ENCODE assay signal across 8 mouse cellular contexts in the genomic region with DNA sequence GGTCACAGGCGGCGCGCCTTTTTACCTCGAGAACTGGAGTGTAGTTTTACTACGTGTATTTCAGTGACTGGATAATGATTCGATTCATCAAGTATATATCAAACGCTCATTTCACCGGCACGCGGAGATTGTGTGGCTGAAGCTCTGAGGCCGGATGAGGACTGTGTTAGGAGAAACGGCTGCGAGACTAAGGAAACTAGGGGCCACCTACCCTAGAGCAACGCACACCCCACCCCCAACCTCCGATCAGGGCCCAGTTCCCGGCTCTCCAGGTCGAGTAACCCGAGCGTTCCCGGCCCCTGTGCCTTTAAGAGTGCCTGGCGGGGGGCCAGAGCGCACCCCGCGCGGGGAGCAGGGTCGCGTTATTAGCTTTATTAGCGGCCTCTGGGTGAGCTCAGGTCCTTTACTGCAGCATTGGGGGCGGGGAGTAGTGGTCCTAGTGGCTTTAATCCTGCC. TPM values are rescaled to one million over a fixed set of nuclear protein-coding genes. Genes with fewer than 3 reads are reported as not detected.
DNase-seq lines count a peak whose midpoint lies in the region; ATAC-seq lines count a peak whose summit lies in the region.
"Had no signal": no experiment of that assay in that cellular context is flagged by ENCODE, and none has a peak within 500 bp of the region (broad histone marks: within the 10 kb centered on the region; RNA-seq: fewer than 3 reads in every experiment).

No protein-coding gene starts in this region.

- H3K9ac ChIP-seq in forebrain, embryonic 16.5 days (replicated peaks; ENCODE audit: low read depth, low read length) = peak overlapping the region; percentile 63
- peak overlapping the region; percentile 85 for H3K9ac ChIP-seq in hindbrain, embryonic 11.5 days (ENCODE audit: low read depth, low read length)
- H3K9ac ChIP-seq in limb, embryonic 15.5 days = peak overlapping the region; percentile 81
- H3K9ac ChIP-seq in neural tube, embryonic 13.5 days = peak overlapping the region; percentile 77

- peaks cover 47% of the 10 kb centered on the region for H3K27me3 ChIP-seq in forebrain, embryonic 16.5 days (replicated peaks; ENCODE audit: control insufficient read depth, insufficient read depth, low read length)
- H3K27me3 ChIP-seq in hindbrain, embryonic 11.5 days (ENCODE audit: control insufficient read depth, insufficient read depth, low read length) = peaks cover 8% of the 10 kb centered on the region
- peaks cover 6% of the 10 kb centered on the region; the same call in 1 of the 2 replicates for H3K27me3 ChIP-seq in limb, embryonic 15.5 days
- H3K27me3 ChIP-seq in neural tube, embryonic 13.5 days = peaks cover 66% of the 10 kb centered on the region

- H3K27ac ChIP-seq in forebrain, embryonic 16.5 days (ENCODE audit: low read length) = no peak overlapping the region; the same call in 1 of the 2 replicates
- peak overlapping the region; percentile 89 for H3K27ac ChIP-seq in hindbrain, embryonic 11.5 days (ENCODE audit: low read depth, low read length)
- H3K27ac ChIP-seq in limb, embryonic 15.5 days = peak overlapping the region; percentile 98
- peak overlapping the region; percentile 84 for H3K27ac ChIP-seq in neural tube, embryonic 13.5 days (replicated peaks)

- WGBS in forebrain, embryonic 16.5 days = under 1% methylated on average over 29 of the region's 29 CpGs
- WGBS in hindbrain, embryonic 11.5 days = 0% methylated on average over 29 of the region's 29 CpGs
- under 1% methylated on average over 29 of the region's 29 CpGs for WGBS in limb, embryonic 15.5 days
- WGBS in neural tube, embryonic 13.5 days = under 1% methylated on average over 29 of the region's 29 CpGs

- DNase-seq in ES-CJ7 (ENCODE audit: low read depth, low spot score) = peak; percentile 27
- peak; percentile 70 to 71 for DNase-seq in adrenal gland, adult 18-20 months (ENCODE audit: low spot score in 2 of 2)
- peak; percentile 71 for DNase-seq in hindbrain, embryonic 11.5 days (ENCODE audit: low spot score)
- DNase-seq in thymus, postnatal 0 days (ENCODE audit: low spot score) = no peak

- no peak for ATAC-seq in forebrain, embryonic 16.5 days
- ATAC-seq in hindbrain, embryonic 11.5 days (ENCODE audit: low FRiP score) = no peak
- ATAC-seq in limb, embryonic 15.5 days (ENCODE audit: insufficient number of reproducible peaks, low FRiP score, low TSS enrichment, low read depth) = 0 out of 2 replicates have a peak, but pooled peaks have one; percentile 4
- ATAC-seq in neural tube, embryonic 13.5 days (ENCODE audit: low read depth) = peak; percentile 25; the same call in 1 of the 2 replicates

- H3K36me3 ChIP-seq in forebrain, embryonic 16.5 days (ENCODE audit: control insufficient read depth, insufficient read depth) = no peaks in the 10 kb centered on the region
- H3K36me3 ChIP-seq in hindbrain, embryonic 11.5 days (ENCODE audit: control insufficient read depth, insufficient read depth, low read length) = no peaks in the 10 kb centered on the region
- no peaks in the 10 kb centered on the region for H3K36me3 ChIP-seq in limb, embryonic 15.5 days
- no peaks in the 10 kb centered on the region for H3K36me3 ChIP-seq in neural tube, embryonic 13.5 days

- peaks cover 58% of the 10 kb centered on the region for H3K4me1 ChIP-seq in forebrain, embryonic 16.5 days (replicated peaks; ENCODE audit: control insufficient read depth, insufficient read depth, low read length)
- peaks cover 12% of the 10 kb centered on the region for H3K4me1 ChIP-seq in hindbrain, embryonic 11.5 days (replicated peaks; ENCODE audit: control insufficient read depth, insufficient read depth, low read length)
- peaks cover 34% of the 10 kb centered on the region for H3K4me1 ChIP-seq in limb, embryonic 15.5 days
- H3K4me1 ChIP-seq in neural tube, embryonic 13.5 days (replicated peaks) = peaks cover 78% of the 10 kb centered on the region

- no peaks in the 10 kb centered on the region for H3K9me3 ChIP-seq in forebrain, embryonic 16.5 days (ENCODE audit: control insufficient read depth, low read length)
- H3K9me3 ChIP-seq in hindbrain, embryonic 11.5 days (ENCODE audit: control insufficient read depth, low read length) = no peaks in the 10 kb centered on the region
- no peaks in the 10 kb centered on the region for H3K9me3 ChIP-seq in limb, embryonic 15.5 days
- no peaks in the 10 kb centered on the region for H3K9me3 ChIP-seq in neural tube, embryonic 13.5 days

- H3K4me3 ChIP-seq in forebrain, embryonic 16.5 days (replicated peaks; ENCODE audit: low read length) = peak overlapping the region; percentile 55
- peak overlapping the region; percentile 78 for H3K4me3 ChIP-seq in hindbrain, embryonic 11.5 days (ENCODE audit: low read depth, low read length)
- H3K4me3 ChIP-seq in limb, embryonic 15.5 days = peak overlapping the region; percentile 73
- H3K4me3 ChIP-seq in neural tube, embryonic 13.5 days = peak overlapping the region; percentile 60

- peak overlapping the region; percentile 96 for H3K4me2 ChIP-seq in forebrain, embryonic 16.5 days (ENCODE audit: low read length)
- H3K4me2 ChIP-seq in hindbrain, embryonic 11.5 days (replicated peaks; ENCODE audit: low read depth, low read length) = peak overlapping the region; percentile 87
- peak overlapping the region; percentile 86 for H3K4me2 ChIP-seq in limb, embryonic 15.5 days
- H3K4me2 ChIP-seq in neural tube, embryonic 13.5 days = peak overlapping the region; percentile 92

RNA-seq across cellular contexts. Expression of a gene that starts 1.9 kb away (rescaled TPM):
- total RNA-seq in adrenal gland, adult 18-20 months (2021) = 10 to 100 TPM; 29.2 to 37.4 TPM
- 11.8 and 12.0 TPM in 2 replicates for polyA plus RNA-seq in forebrain, embryonic 16.5 days (2015; fragmentation: Nextera tagmentation; extraction: Ambion mirVana)
- 49.1 and 49.6 TPM in 2 replicates for polyA plus RNA-seq in hindbrain, embryonic 11.5 days (2014; fragmentation: Nextera tagmentation; extraction: Ambion mirVana)
- polyA plus RNA-seq in limb, embryonic 15.5 days (2015; fragmentation: Nextera tagmentation; extraction: Ambion mirVana) = 100 and 102 TPM in 2 replicates
- 11.2 and 16.4 TPM in 2 replicates for polyA plus RNA-seq in neural tube, embryonic 13.5 days (2015; fragmentation: Nextera tagmentation; extraction: Ambion mirVana)
- 0.89 and 0.90 TPM in 2 replicates for polyA plus RNA-seq in thymus, postnatal 0 days (2015; fragmentation: Nextera tagmentation; extraction: Ambion mirVana)
- polyA plus RNA-seq: erythroblast, embryonic 14.5 days had no signal

Comparison
In these comparisons a context has a peak if more than half of its experiments do, and no peak if none do; other contexts are left out.
1. ATAC-seq: peak in limb, embryonic 15.5 days (single experiment) and neural tube, embryonic 13.5 days (single experiment); none in forebrain, embryonic 16.5 days (single experiment) and hindbrain, embryonic 11.5 days (single experiment).
2. Peak in every context shown above with its lines, with median percentiles within 50 percentile points of each other: H3K4me2 ChIP-seq, H3K4me3 ChIP-seq and H3K9ac ChIP-seq.